Mouse (Mus musculus): Measurements from ENCODE around the gene Olfr969. TPM values are rescaled to one million over a fixed set of nuclear protein-coding genes. Genes with fewer than 3 reads are reported as not detected.
"Not testable (repeated sequence)": the region's sequence is repeated elsewhere in the genome, so short reads cannot be mapped to it uniquely, and the experiment has no call there.

Gene Olfr969
- not detected for total RNA-seq (2021)
- long read RNA-seq, experiment 1: 0 reads
- long read RNA-seq, experiment 2: 0 reads

- no peak for DNase-seq (ENCODE audit: low spot score in 2 of 2)
Measured at GRCm38 (mm10) chr9:39790558-39790957, at the start of gene Olfr969. Gene Olfr969, plus strand, starts transcription at chr9:39790945.

- no peak for DNase-seq (ENCODE audit: low spot score in 2 of 2)
Measured at GRCm38 (mm10) chr9:39745949-39746348, 44.8 kb upstream of the Olfr969 start, which contains the start of gene Olfr967. Gene Olfr967, plus strand, starts transcription at chr9:39746249.

- DNase-seq (ENCODE audit: low spot score in 2 of 2): no peak
Measured at GRCm38 (mm10) chr9:39746428-39746827, 44.3 kb upstream of the Olfr969 start.

- no peak for DNase-seq (ENCODE audit: low spot score in 2 of 2)
Measured at GRCm38 (mm10) chr9:39783153-39783552, 7.6 kb upstream of the Olfr969 start, which contains the start of gene Olfr968. Gene Olfr968, minus strand, starts transcription at chr9:39783253.

- DNase-seq (ENCODE audit: low spot score in 2 of 2): no peak
Measured at GRCm38 (mm10) chr9:39808560-39808959, 17.8 kb downstream of the Olfr969 start, which contains the start of gene Olfr970. Gene Olfr970, plus strand, starts transcription at chr9:39808860.

- DNase-seq (ENCODE audit: low spot score in 2 of 2): not testable (repeated sequence)
Measured at GRCm38 (mm10) chr9:39836576-39836975, 45.8 kb downstream of the Olfr969 start, which contains the start of gene Olfr971. Gene Olfr971, plus strand, starts transcription at chr9:39836876.

Other genes with a start within 250 kb of the Olfr969 start
- gene Olfr958, start 236.9 kb upstream of the Olfr969 start, total RNA-seq (2021): not detected
- gene Olfr959, start 215.4 kb upstream of the Olfr969 start, total RNA-seq (2021): not detected
- gene AW551984, start 186.5 kb upstream of the Olfr969 start, total RNA-seq (2021): 1 to 10 TPM; 3.9 to 6.2 TPM
- not detected for gene Olfr148, start 180.3 kb upstream of the Olfr969 start, total RNA-seq (2021)
- gene Olfr960, start 169.6 kb upstream of the Olfr969 start, total RNA-seq (2021): not detected
- gene Olfr961, start 145.9 kb upstream of the Olfr969 start, total RNA-seq (2021): not detected
- gene Olfr963, start 123.7 kb upstream of the Olfr969 start, total RNA-seq (2021): not detected
- gene Olfr149, start 83.8 kb upstream of the Olfr969 start, total RNA-seq (2021): not detected
- not detected for gene Olfr965, start 79.6 kb upstream of the Olfr969 start, total RNA-seq (2021)
- gene Olfr150, start 60.0 kb upstream of the Olfr969 start, total RNA-seq (2021): not detected
- not detected for gene Olfr967, start 44.7 kb upstream of the Olfr969 start, total RNA-seq (2021)
- not detected for gene Olfr968, start 7.7 kb upstream of the Olfr969 start, total RNA-seq (2021)
- gene Olfr970, start 17.9 kb downstream of the Olfr969 start, total RNA-seq (2021): not detected
- gene Olfr971, start 45.9 kb downstream of the Olfr969 start, total RNA-seq (2021): not detected
- gene Olfr972, start 75.5 kb downstream of the Olfr969 start, total RNA-seq (2021): not detected
- gene Olfr229, start 116.4 kb downstream of the Olfr969 start, total RNA-seq (2021): not detected
- gene Olfr974, start 146.6 kb downstream of the Olfr969 start, total RNA-seq (2021): not detected
- gene Olfr975, start 161.1 kb downstream of the Olfr969 start, total RNA-seq (2021): not detected
- gene Olfr976, start 170.2 kb downstream of the Olfr969 start, total RNA-seq (2021): not detected
- not detected for gene Olfr978, start 201.2 kb downstream of the Olfr969 start, total RNA-seq (2021)
- gene Olfr979, start 212.5 kb downstream of the Olfr969 start, total RNA-seq (2021): not detected
- not detected for gene Olfr980, start 218.6 kb downstream of the Olfr969 start, total RNA-seq (2021)
- not detected for gene Olfr981, start 230.5 kb downstream of the Olfr969 start, total RNA-seq (2021)

All from left cerebral cortex, adult 18-20 months (tissue).